In the genomic region with DNA sequence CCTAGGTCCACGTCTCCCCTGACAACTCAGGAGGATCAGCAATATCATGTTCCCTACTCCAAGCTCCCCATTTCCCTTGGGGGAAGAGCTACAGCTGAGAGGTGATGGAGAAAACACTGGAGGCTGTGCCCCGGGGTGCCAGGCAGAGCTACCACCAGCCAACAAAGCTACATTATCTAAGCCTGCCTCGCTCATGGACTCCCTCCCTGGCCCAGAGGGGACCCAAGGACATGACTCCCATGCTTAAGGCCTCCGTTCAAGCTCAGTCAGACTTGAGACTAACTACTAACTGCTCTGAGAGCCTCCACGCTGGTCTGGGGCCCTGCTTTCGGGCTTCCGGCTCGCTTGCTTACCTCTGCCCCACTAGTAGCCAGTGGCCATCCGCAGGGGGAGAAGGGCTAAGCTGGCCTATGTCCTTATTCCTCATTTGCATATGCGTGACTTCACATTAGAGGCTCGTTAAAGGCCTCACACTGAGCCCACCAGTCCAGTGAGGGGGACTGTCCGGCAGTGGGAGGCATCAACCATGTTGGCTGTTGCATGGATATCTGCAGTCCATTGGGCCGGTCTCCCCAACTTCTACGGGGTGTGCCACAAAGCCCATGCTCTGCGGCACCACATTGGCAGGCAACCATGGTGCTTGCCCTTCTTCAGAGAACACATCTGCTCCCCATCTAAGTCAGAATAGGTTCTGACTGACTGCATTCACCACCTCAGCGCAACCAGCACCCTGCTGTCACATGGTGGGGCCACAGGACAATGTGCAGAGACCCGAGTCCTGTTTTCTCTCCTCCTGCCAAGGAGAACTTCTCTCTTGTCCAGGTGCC, we compare ENCODE assay signal across 9 mouse cellular contexts. TPM values are rescaled to one million over a fixed set of nuclear protein-coding genes. Genes with fewer than 3 reads are reported as not detected.
DNase-seq lines count a peak whose midpoint lies in the region; ATAC-seq and TF ChIP-seq lines count a peak whose summit lies in the region.
"Had no signal": no experiment of that assay in that cellular context is flagged by ENCODE, and none has a peak within 500 bp of the region (broad histone marks: within the 10 kb centered on the region; RNA-seq: fewer than 3 reads in every experiment).

No protein-coding gene starts in this region.

- no peak for ATAC-seq in forebrain, embryonic 15.5 days (replicated peaks)
- ATAC-seq in limb, embryonic 15.5 days (ENCODE audit: insufficient number of reproducible peaks, low FRiP score, low TSS enrichment, low read depth): no peak

- H3K4me3 ChIP-seq in heart, adult 2 months: peak overlapping the region; percentile 38
- peak overlapping the region; percentile 49; the same call in 1 of the 2 replicates for H3K4me3 ChIP-seq in E14TG2a.4 (replicated peaks; ENCODE audit: low read length)
- no peak overlapping the region for H3K4me3 ChIP-seq in forebrain, embryonic 15.5 days
- no peak overlapping the region for H3K4me3 ChIP-seq in limb, embryonic 15.5 days

- peak overlapping the region; percentile 100 for H3K27ac ChIP-seq in heart, adult 2 months
- H3K27ac ChIP-seq in forebrain, embryonic 15.5 days (replicated peaks): no peak overlapping the region
- peak overlapping the region; percentile 33; the same call in 1 of the 2 replicates for H3K27ac ChIP-seq in limb, embryonic 15.5 days

- intact Hi-C loops in heart, adult 2 months (cut with DNase I): no loop called here
- intact Hi-C loops in heart, postnatal 25 days (cut with DNase I): no loop called here

- DNase-seq in heart, adult 2 months: peak in 1 of 2 experiments; percentile 55
- no peak for DNase-seq in heart, postnatal 25 days (ENCODE audit: low spot score)
- no peak for DNase-seq in ovary, adult 18-20 months (ENCODE audit: low spot score)
- DNase-seq in gastrocnemius, adult 8-10 months (ENCODE audit: low spot score in 2 of 2): no peak
- no peak for DNase-seq in ovary, postnatal 14 days (ENCODE audit: low spot score)

- H3K9me3 ChIP-seq in E14TG2a.4 (ENCODE audit: low read length): no peaks in the 10 kb centered on the region
- H3K9me3 ChIP-seq in forebrain, embryonic 15.5 days: no peaks in the 10 kb centered on the region
- H3K9me3 ChIP-seq in limb, embryonic 15.5 days: no peaks in the 10 kb centered on the region

- TF ChIP-seq CTCF in heart, adult 2 months (IDR thresholded peaks at IDR 0.05): no peak
- TF ChIP-seq CTCF in E14TG2a.4 (conservative IDR thresholded peaks at IDR 0.05; ENCODE audit: low read length): no peak

- peaks cover 9% of the 10 kb centered on the region for H3K36me3 ChIP-seq in heart, adult 2 months (ENCODE audit: control insufficient read depth, insufficient read depth, low read length)
- H3K36me3 ChIP-seq in E14TG2a.4 (ENCODE audit: insufficient read depth, low read length): 0 out of 2 replicates have a peak, but pooled peaks cover 4% of the 10 kb centered on the region
- no peaks in the 10 kb centered on the region for H3K36me3 ChIP-seq in forebrain, embryonic 15.5 days
- H3K36me3 ChIP-seq in limb, embryonic 15.5 days: peaks cover 11% of the 10 kb centered on the region; the same call in 1 of the 2 replicates

- WGBS in heart, adult 2 months: 30% methylated on average over 17 of the region's 17 CpGs
- 67% methylated on average over 17 of the region's 17 CpGs for WGBS in forebrain, embryonic 15.5 days
- 77% methylated on average over 17 of the region's 17 CpGs for WGBS in limb, embryonic 15.5 days

- peak overlapping the region; percentile 60 for H3K9ac ChIP-seq in heart, adult 2 months (ENCODE audit: low read depth, low read length)
- peak overlapping the region; percentile 16; the same call in 1 of the 2 replicates for H3K9ac ChIP-seq in forebrain, embryonic 15.5 days (replicated peaks)
- no peak overlapping the region for H3K9ac ChIP-seq in limb, embryonic 15.5 days

- 0 out of 2 replicates have a peak, but pooled peaks have one; percentile 27 for TF ChIP-seq POLR2A in heart, adult 2 months (IDR thresholded peaks at IDR 0.05; ENCODE audit: insufficient read depth, low read depth, low read length)

- H3K4me1 ChIP-seq in heart, adult 2 months (ENCODE audit: control insufficient read depth, insufficient read depth, low read length): peaks cover 43% of the 10 kb centered on the region
- peaks cover 89% of the 10 kb centered on the region for H3K4me1 ChIP-seq in E14TG2a.4 (replicated peaks; ENCODE audit: low read depth, low read length)
- peaks cover 79% of the 10 kb centered on the region for H3K4me1 ChIP-seq in forebrain, embryonic 15.5 days
- peaks cover 60% of the 10 kb centered on the region for H3K4me1 ChIP-seq in limb, embryonic 15.5 days

- H3K27me3 ChIP-seq in heart, adult 2 months (ENCODE audit: control insufficient read depth, insufficient read depth, low read length): no peaks in the 10 kb centered on the region
- H3K27me3 ChIP-seq in E14TG2a.4 (ENCODE audit: insufficient read depth, low read length): peaks cover 9% of the 10 kb centered on the region
- no peaks in the 10 kb centered on the region for H3K27me3 ChIP-seq in forebrain, embryonic 15.5 days
- no peaks in the 10 kb centered on the region for H3K27me3 ChIP-seq in limb, embryonic 15.5 days
- H3K27me3 ChIP-seq: CH12.LX had no signal

- H3K4me2 ChIP-seq in forebrain, embryonic 15.5 days (replicated peaks): peak overlapping the region; percentile 18; the same call in 1 of the 2 replicates
- H3K4me2 ChIP-seq in limb, embryonic 15.5 days: 0 out of 2 replicates have a peak overlapping the region, but pooled peaks have one; percentile 12

- 0 out of 2 replicates have a peak, but pooled peaks have one; percentile 33 for TF ChIP-seq EP300 in heart, adult 2 months (IDR thresholded peaks at IDR 0.05; ENCODE audit: insufficient read depth, low read depth, low read length)

- peaks cover 17% of the 10 kb centered on the region for H3K79me2 ChIP-seq in heart, adult 2 months (replicated peaks; ENCODE audit: control insufficient read depth, insufficient read depth, low read length)

RNA-seq across cellular contexts. Expression of a gene that starts 3.5 kb away (rescaled TPM):
- 100 to 1,000 TPM; 253 to 267 TPM for total RNA-seq in heart, adult 2 months (2021)
- polyA plus RNA-seq in heart, adult 2 months (2012; rRNA removed): 149 and 161 TPM in 2 replicates
- total RNA-seq in heart, postnatal 25 days (2021): 100 to 1,000 TPM; 255 to 285 TPM
- 76.8 and 79.6 TPM in 2 replicates for polyA plus RNA-seq in forebrain, embryonic 15.5 days (2015; fragmentation: Nextera tagmentation; extraction: Ambion mirVana)
- 46.5 and 50.3 TPM in 2 replicates for polyA plus RNA-seq in limb, embryonic 15.5 days (2015; fragmentation: Nextera tagmentation; extraction: Ambion mirVana)
- 100 to 1,000 TPM; 138 to 195 (median 173) TPM for total RNA-seq in gastrocnemius, adult 8-10 months (2022)

RNA-seq across cellular contexts. Expression of a gene that starts 9.5 kb away (rescaled TPM):
- 10 to 100 TPM; 46.3 to 49.5 TPM for total RNA-seq in heart, adult 2 months (2021)
- 41.0 and 65.9 TPM in 2 replicates for polyA plus RNA-seq in heart, adult 2 months (2012; rRNA removed)
- 10 to 100 TPM; 43.2 to 47.1 TPM for total RNA-seq in heart, postnatal 25 days (2021)
- polyA plus RNA-seq in forebrain, embryonic 15.5 days (2015; fragmentation: Nextera tagmentation; extraction: Ambion mirVana): 175 and 182 TPM in 2 replicates
- 120 and 128 TPM in 2 replicates for polyA plus RNA-seq in limb, embryonic 15.5 days (2015; fragmentation: Nextera tagmentation; extraction: Ambion mirVana)
- 10 to 100 TPM; 19.7 to 23.2 (median 22.3) TPM for total RNA-seq in gastrocnemius, adult 8-10 months (2022)

RNA-seq across cellular contexts. Expression of a gene that starts 34.0 kb away (rescaled TPM):
- under 1 TPM; 0.57 to 0.66 TPM for total RNA-seq in heart, adult 2 months (2021)
- 0.45 and 0.91 TPM in 2 replicates for polyA plus RNA-seq in heart, adult 2 months (2012; rRNA removed)
- under 1 TPM; 0.75 to 0.81 TPM for total RNA-seq in heart, postnatal 25 days (2021)
- polyA plus RNA-seq in forebrain, embryonic 15.5 days (2015; fragmentation: Nextera tagmentation; extraction: Ambion mirVana): 2.0 and 3.0 TPM in 2 replicates
- polyA plus RNA-seq in limb, embryonic 15.5 days (2015; fragmentation: Nextera tagmentation; extraction: Ambion mirVana): 71.2 and 79.7 TPM in 2 replicates
- 1 to 10 TPM in 2 of 4 experiments, under 1 TPM in 2; 0.46 to 1.6 (median 1.1) TPM for total RNA-seq in gastrocnemius, adult 8-10 months (2022)
- total RNA-seq: CH12.LX had no signal

RNA-seq across cellular contexts. Expression of a gene that starts 50.1 kb away (rescaled TPM):
- total RNA-seq in heart, adult 2 months (2021): 100 to 1,000 TPM; 100 to 118 TPM
- 37.9 and 61.4 TPM in 2 replicates for polyA plus RNA-seq in heart, adult 2 months (2012; rRNA removed)
- total RNA-seq in heart, postnatal 25 days (2021): 100 to 1,000 TPM; 108 to 111 TPM
- 179 and 185 TPM in 2 replicates for polyA plus RNA-seq in forebrain, embryonic 15.5 days (2015; fragmentation: Nextera tagmentation; extraction: Ambion mirVana)
- 183 and 198 TPM in 2 replicates for polyA plus RNA-seq in limb, embryonic 15.5 days (2015; fragmentation: Nextera tagmentation; extraction: Ambion mirVana)
- total RNA-seq in gastrocnemius, adult 8-10 months (2022): 100 to 1,000 TPM in 3 of 4 experiments, 10 to 100 TPM in 1; 95.8 to 107 (median 105) TPM

Comparison
In these comparisons a context has a peak if more than half of its experiments do, and no peak if none do; other contexts are left out.
1. H3K4me3 ChIP-seq: peak in heart, adult 2 months (single experiment) and E14TG2a.4 (single experiment); none in forebrain, embryonic 15.5 days (single experiment) and limb, embryonic 15.5 days (single experiment).